Mouse (Mus musculus): ENCODE results near the gene Slc25a21. TPM values are rescaled to one million over a fixed set of nuclear protein-coding genes. Genes with fewer than 3 reads are reported as not detected.

Slc25a21 gene
- polyA plus RNA-seq, 1 experiment from 2014 or later, result 40.5 TPM

GRCm38 (mm10) chr12:56688920-56689319 lies 508.4 kb downstream of the Slc25a21 start:
- peak; percentile 36 for DNase-seq (ENCODE audit: low spot score)
- no peak overlapping the region for H3K4me3 ChIP-seq (ENCODE audit: low read depth, low read length)
- H3K9me3 ChIP-seq (ENCODE audit: control insufficient read depth, low read length), result no peaks in the 10 kb centered on the region
- H3K27me3 ChIP-seq (replicated peaks; ENCODE audit: control insufficient read depth, insufficient read depth, low read length), result peaks cover 95% of the 10 kb centered on the region
- no peak overlapping the region for H3K27ac ChIP-seq (ENCODE audit: low read depth, low read length)
- H3K36me3 ChIP-seq (ENCODE audit: control insufficient read depth, insufficient read depth, low read length), result no peaks in the 10 kb centered on the region
- ATAC-seq (replicated peaks; ENCODE audit: low FRiP score), result no peak
- 2% methylated on average over 8 of the region's 8 CpGs for WGBS
- no peaks in the 10 kb centered on the region for H3K4me1 ChIP-seq (replicated peaks; ENCODE audit: control insufficient read depth, insufficient read depth, low read length)
- H3K4me2 ChIP-seq, result no peak overlapping the region
- no peak overlapping the region for H3K9ac ChIP-seq (ENCODE audit: low read depth, low read length)

DNA sequence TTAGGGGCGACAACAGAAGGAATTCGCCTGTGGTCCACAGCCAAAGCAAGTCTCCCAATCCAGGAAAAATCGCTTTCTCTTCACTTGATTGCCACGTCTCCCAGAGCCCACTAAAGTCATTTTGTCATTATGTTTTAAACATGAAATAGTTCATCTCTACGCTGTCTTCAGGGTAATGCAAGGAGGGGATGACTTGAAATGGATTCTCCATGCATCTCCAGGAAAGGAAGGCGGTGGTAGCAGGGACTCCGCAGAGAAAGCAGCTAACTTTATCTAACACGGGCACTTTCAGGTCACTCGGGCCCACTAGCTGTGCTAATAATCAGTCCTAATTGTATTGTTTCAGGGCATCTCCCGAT lies 508.8 kb downstream of the Slc25a21 start:
- no peak overlapping the region for H3K27ac ChIP-seq (ENCODE audit: low read depth, low read length)
- no peaks in the 10 kb centered on the region for H3K36me3 ChIP-seq (ENCODE audit: control insufficient read depth, insufficient read depth, low read length)
- no peaks in the 10 kb centered on the region for H3K9me3 ChIP-seq (ENCODE audit: control insufficient read depth, low read length)
- no peak for ATAC-seq (replicated peaks; ENCODE audit: low FRiP score)
- no peak overlapping the region for H3K4me2 ChIP-seq
- no peaks in the 10 kb centered on the region for H3K4me1 ChIP-seq (replicated peaks; ENCODE audit: control insufficient read depth, insufficient read depth, low read length)
- 2% methylated on average over 10 of the region's 10 CpGs for WGBS
- H3K9ac ChIP-seq (ENCODE audit: low read depth, low read length), result no peak overlapping the region
- no peak overlapping the region for H3K4me3 ChIP-seq (ENCODE audit: low read depth, low read length)
- no peak for DNase-seq (ENCODE audit: low spot score)
- peaks cover 95% of the 10 kb centered on the region for H3K27me3 ChIP-seq (replicated peaks; ENCODE audit: control insufficient read depth, insufficient read depth, low read length)

DNA sequence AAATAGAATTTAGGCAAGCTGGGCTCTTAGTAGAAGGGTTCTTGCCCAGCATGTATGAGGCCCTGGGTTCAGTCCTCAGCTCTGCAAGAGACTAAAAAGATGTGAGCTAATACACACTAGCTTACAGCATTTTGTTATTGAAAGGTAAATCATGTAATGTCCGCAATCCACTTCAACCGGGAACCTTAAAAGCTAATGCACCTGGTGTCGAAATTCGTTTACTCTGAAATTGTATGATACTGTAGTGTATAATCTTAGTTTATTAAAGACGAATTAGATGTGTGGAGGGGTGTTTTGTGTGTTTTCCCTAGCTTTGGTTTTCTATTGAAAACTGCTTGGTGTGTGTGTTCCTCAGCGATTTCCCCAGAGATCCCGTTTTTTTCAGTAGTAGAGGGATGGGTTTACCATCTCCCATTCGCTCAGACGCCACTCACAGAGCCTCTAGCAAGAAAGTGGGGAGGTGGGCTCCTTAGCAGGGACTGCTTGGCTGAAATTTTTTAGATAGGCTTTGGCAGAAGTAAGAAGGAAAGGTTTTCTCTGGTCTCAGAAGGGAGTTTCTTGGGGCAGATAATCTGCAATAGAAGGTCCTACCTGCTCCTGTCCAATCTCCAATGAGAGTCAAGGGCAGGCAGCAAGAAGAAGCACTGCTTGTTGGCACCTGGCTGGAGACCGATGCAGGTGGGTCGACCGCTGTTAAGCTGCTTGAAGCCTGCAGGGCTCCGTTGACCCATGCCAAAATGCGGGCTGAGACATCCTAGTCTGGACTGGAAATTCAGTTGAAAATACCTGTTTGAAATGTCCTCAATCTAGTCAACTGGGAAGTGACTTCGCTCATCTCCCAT lies 509.4 kb downstream of the Slc25a21 start:
- no peak overlapping the region for H3K27ac ChIP-seq (ENCODE audit: low read depth, low read length)
- no peaks in the 10 kb centered on the region for H3K9me3 ChIP-seq (ENCODE audit: control insufficient read depth, low read length)
- no peak overlapping the region for H3K9ac ChIP-seq (ENCODE audit: low read depth, low read length)
- no peaks in the 10 kb centered on the region for H3K36me3 ChIP-seq (ENCODE audit: control insufficient read depth, insufficient read depth, low read length)
- ATAC-seq (replicated peaks; ENCODE audit: low FRiP score), result no peak
- 6% methylated on average over 15 of the region's 15 CpGs for WGBS
- H3K27me3 ChIP-seq (replicated peaks; ENCODE audit: control insufficient read depth, insufficient read depth, low read length), result peaks cover 95% of the 10 kb centered on the region
- H3K4me1 ChIP-seq (replicated peaks; ENCODE audit: control insufficient read depth, insufficient read depth, low read length), result no peaks in the 10 kb centered on the region
- H3K4me3 ChIP-seq (ENCODE audit: low read depth, low read length), result no peak overlapping the region
- no peak for DNase-seq (ENCODE audit: low spot score)
- no peak overlapping the region for H3K4me2 ChIP-seq

DNA sequence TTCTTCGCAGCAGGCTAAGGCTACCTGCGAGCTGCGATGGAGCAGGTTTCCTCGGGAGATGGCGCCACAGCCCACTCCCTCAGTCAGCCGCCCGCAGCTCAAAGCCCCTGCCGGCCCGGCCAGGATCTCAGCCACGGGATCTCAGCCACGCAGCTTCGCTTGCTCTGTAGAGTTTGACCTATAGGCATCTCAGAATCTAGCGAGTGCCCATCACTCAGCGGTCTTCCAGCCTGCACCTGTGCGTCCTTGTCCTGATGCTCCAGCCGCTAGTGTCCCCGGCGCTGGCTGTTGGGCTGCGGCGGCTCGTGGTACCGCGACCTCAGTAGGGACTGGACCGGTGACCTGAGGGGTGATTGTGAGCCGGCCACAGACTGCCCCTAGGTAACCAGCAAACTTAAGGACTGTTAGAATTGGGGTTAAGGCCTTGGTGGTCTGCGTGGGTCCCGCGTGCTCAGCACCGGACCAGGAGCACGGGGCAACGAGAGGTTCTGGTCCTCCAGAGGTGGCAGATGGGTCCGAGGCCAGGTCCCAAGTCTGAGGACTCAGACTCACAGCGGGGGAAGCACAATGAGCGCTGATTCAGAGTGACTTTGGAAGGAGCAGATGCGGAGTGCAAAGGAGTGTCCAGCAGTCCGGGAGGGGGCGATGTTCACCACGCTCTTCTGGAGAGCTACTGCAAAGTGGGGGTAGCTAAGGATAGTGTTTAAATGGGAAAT lies 516.0 kb downstream of the Slc25a21 start:
- Histone ChIP-seq H3K27ac (ENCODE audit: low read depth, low read length) (no peak overlapping the region), H3K9ac (ENCODE audit: low read depth, low read length) (no peak overlapping the region), H3K9me3 (ENCODE audit: control insufficient read depth, low read length) (no peaks in the 10 kb centered on the region), H3K36me3 (ENCODE audit: control insufficient read depth, insufficient read depth, low read length) (no peaks in the 10 kb centered on the region), H3K4me3 (ENCODE audit: low read depth, low read length) (peak overlapping the region; percentile 37), H3K4me1 (replicated peaks; ENCODE audit: control insufficient read depth, insufficient read depth, low read length) (no peaks in the 10 kb centered on the region), H3K4me2 (peak overlapping the region; percentile 60), H3K27me3 (replicated peaks; ENCODE audit: control insufficient read depth, insufficient read depth, low read length) (peaks cover 75% of the 10 kb centered on the region)
- WGBS, result 3% methylated on average over 38 of the region's 38 CpGs
- DNase-seq (ENCODE audit: low spot score), result peak; percentile 40
- ATAC-seq (replicated peaks; ENCODE audit: low FRiP score), result 0 out of 2 replicates have a peak, but pooled peaks have one; percentile 29

DNA sequence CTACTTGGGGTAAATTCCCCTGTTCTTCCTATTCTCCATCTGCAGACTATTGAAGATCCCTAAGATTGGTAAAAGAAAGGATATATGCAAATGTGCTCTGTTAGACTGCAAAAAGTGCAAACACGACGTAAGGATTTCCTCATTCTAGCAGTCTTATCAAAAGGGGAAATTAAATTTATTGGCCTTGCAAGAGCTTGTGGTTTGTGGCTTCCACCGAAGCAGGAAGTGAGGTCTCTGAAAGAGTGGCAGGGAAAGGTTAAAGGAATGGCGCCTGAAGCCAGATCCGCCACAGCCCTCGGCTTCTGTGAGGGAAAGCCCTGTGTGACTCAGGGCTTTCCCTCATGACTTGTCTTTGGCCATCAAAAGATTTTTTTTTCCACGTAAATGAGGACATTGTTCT lies 519.7 kb downstream of the Slc25a21 start:
- ATAC-seq (replicated peaks; ENCODE audit: low FRiP score) (no peak), DNase-seq (ENCODE audit: low spot score) (no peak)
- Histone ChIP-seq H3K27me3 (replicated peaks; ENCODE audit: control insufficient read depth, insufficient read depth, low read length) (peaks cover 42% of the 10 kb centered on the region), H3K36me3 (ENCODE audit: control insufficient read depth, insufficient read depth, low read length) (no peaks in the 10 kb centered on the region), H3K27ac (ENCODE audit: low read depth, low read length) (no peak overlapping the region), H3K9me3 (ENCODE audit: control insufficient read depth, low read length) (no peaks in the 10 kb centered on the region), H3K4me3 (ENCODE audit: low read depth, low read length) (no peak overlapping the region), H3K9ac (ENCODE audit: low read depth, low read length) (no peak overlapping the region), H3K4me2 (no peak overlapping the region), H3K4me1 (replicated peaks; ENCODE audit: control insufficient read depth, insufficient read depth, low read length) (no peaks in the 10 kb centered on the region)
- 36% methylated on average over 7 of the region's 7 CpGs for WGBS

DNA sequence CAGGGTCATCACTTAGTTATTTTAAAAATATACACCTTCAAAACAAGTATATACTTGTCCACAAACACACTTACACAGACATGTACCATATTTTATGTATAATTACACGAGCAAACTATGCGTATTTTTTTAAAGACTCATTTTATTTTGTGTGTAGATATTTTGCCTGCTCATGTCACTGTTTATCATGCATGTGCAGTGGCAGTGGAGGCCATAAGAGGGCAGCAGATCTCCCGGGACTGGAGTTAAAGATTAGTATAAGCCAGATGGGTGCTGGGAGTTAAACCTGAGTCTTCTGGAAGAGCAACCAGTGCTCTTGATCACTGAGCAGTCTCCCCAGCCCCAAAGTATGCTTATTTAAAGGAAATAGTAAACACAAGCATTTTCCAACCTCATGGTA lies 522.5 kb downstream of the Slc25a21 start:
- Histone ChIP-seq H3K4me2 (no peak overlapping the region), H3K27me3 (replicated peaks; ENCODE audit: control insufficient read depth, insufficient read depth, low read length) (peaks cover 15% of the 10 kb centered on the region), H3K9me3 (ENCODE audit: control insufficient read depth, low read length) (no peaks in the 10 kb centered on the region), H3K4me3 (ENCODE audit: low read depth, low read length) (no peak overlapping the region), H3K9ac (ENCODE audit: low read depth, low read length) (no peak overlapping the region), H3K36me3 (ENCODE audit: control insufficient read depth, insufficient read depth, low read length) (no peaks in the 10 kb centered on the region), H3K4me1 (replicated peaks; ENCODE audit: control insufficient read depth, insufficient read depth, low read length) (no peaks in the 10 kb centered on the region), H3K27ac (ENCODE audit: low read depth, low read length) (no peak overlapping the region)
- WGBS, result 23% methylated on average over 3 of the region's 3 CpGs
- no peak for DNase-seq (ENCODE audit: low spot score)
- no peak for ATAC-seq (replicated peaks; ENCODE audit: low FRiP score)

DNA sequence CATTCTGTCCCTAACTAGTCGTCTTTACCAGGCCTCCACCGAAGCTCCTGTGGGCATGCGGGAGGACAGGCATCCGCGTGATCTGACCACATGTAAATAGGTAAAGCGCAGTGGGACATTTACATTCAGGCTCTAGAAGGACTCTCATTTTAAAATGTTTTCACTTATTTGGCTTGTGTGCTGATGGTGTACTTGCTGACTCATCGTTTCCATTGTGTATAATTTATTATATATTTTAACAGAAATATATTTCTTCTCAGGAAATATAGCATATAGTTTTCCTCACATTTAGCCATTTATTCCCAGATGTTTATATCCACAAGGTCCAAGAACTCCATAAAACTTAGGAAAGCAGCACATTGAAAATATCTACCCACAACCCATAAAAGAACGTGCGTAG lies 526.5 kb downstream of the Slc25a21 start:
- no peak overlapping the region for H3K9ac ChIP-seq (ENCODE audit: low read depth, low read length)
- no peaks in the 10 kb centered on the region; the same call in 1 of the 2 replicates for H3K27me3 ChIP-seq (replicated peaks; ENCODE audit: control insufficient read depth, insufficient read depth, low read length)
- H3K4me1 ChIP-seq (replicated peaks; ENCODE audit: control insufficient read depth, insufficient read depth, low read length), result no peaks in the 10 kb centered on the region
- DNase-seq (ENCODE audit: low spot score), result no peak
- no peak overlapping the region for H3K4me2 ChIP-seq
- H3K27ac ChIP-seq (ENCODE audit: low read depth, low read length), result no peak overlapping the region
- no peak overlapping the region for H3K4me3 ChIP-seq (ENCODE audit: low read depth, low read length)
- no peak for ATAC-seq (replicated peaks; ENCODE audit: low FRiP score)
- 91% methylated on average over 9 of the region's 9 CpGs for WGBS
- no peaks in the 10 kb centered on the region for H3K9me3 ChIP-seq (ENCODE audit: control insufficient read depth, low read length)
- no peaks in the 10 kb centered on the region for H3K36me3 ChIP-seq (ENCODE audit: control insufficient read depth, insufficient read depth, low read length)

DNA sequence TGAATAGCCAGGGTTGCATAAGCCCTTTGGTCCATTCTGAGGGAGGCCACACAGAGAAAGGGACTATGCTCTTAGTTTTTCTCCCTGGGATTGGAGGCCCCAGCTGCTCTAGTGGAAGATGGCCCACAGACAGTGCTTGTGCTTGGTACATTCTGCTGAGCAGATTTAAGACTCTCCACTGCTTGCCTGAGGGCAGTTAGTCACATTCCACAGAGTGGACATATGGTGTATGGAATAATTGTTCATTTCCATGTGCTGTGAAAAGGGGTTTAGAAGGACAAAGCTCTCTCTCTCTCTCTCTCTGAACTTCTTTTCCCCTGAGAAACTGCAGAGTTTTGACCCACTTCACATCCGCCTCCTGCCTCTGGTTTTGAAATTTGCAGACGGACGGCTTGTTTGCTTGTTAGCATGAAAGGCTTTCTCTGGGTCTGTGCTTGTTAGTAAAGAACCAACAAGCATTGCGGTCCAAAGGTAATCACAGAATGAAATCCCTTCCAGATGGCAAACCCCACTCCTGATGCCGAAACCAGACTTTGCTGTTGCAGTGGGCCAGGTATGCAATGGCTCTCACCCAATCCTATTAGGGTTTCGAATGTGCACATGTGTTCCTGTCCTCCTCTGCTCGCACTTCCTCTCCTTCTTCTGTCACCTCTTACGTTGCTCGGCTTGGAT lies 527.7 kb downstream of the Slc25a21 start:
- H3K9me3 ChIP-seq (ENCODE audit: control insufficient read depth, low read length), result no peaks in the 10 kb centered on the region
- H3K27ac ChIP-seq (ENCODE audit: low read depth, low read length), result no peak overlapping the region
- H3K4me2 ChIP-seq, result no peak overlapping the region
- 81% methylated on average over 9 of the region's 9 CpGs for WGBS
- no peaks in the 10 kb centered on the region; the same call in 1 of the 2 replicates for H3K27me3 ChIP-seq (replicated peaks; ENCODE audit: control insufficient read depth, insufficient read depth, low read length)
- no peaks in the 10 kb centered on the region for H3K36me3 ChIP-seq (ENCODE audit: control insufficient read depth, insufficient read depth, low read length)
- no peaks in the 10 kb centered on the region for H3K4me1 ChIP-seq (replicated peaks; ENCODE audit: control insufficient read depth, insufficient read depth, low read length)
- DNase-seq (ENCODE audit: low spot score) (no peak), ATAC-seq (replicated peaks; ENCODE audit: low FRiP score) (no peak)
- no peak overlapping the region for H3K4me3 ChIP-seq (ENCODE audit: low read depth, low read length)
- no peak overlapping the region for H3K9ac ChIP-seq (ENCODE audit: low read depth, low read length)

All from liver, embryonic 11.5 days (tissue).